Mouse (Mus musculus): ENCODE results near the gene Zbtb38. TPM values are rescaled to one million over a fixed set of nuclear protein-coding genes. Genes with fewer than 3 reads are reported as not detected.

Zbtb38 gene
- total RNA-seq, 2 experiments from 2014 or later: 34.6 to 35.2 TPM

DNA sequence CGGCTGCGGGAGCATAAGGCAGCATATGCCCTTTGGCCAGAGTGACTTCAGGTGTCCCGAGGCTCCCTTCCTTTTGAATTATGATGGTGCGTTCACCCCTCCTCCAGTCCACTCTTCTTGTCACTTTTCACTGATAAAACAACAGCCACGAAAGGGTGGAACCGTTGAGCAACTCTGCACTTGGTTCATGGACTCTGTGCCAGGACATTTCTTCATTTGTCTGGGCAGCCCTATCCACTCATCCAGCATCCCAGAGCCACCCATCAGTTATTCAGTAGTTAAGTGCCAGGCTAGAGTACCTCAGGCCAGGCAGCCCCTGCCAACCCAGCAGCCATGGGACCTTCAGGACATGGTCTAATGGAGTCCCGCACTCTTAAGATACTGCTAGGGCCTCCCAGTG is 114.1 kb downstream of the Zbtb38 start:
- DNase-seq: no peak

- DNase-seq: no peak
These were observed 115.5 kb downstream of the Zbtb38 start for GRCm38 (mm10) chr9:96637157-96637548.

DNA sequence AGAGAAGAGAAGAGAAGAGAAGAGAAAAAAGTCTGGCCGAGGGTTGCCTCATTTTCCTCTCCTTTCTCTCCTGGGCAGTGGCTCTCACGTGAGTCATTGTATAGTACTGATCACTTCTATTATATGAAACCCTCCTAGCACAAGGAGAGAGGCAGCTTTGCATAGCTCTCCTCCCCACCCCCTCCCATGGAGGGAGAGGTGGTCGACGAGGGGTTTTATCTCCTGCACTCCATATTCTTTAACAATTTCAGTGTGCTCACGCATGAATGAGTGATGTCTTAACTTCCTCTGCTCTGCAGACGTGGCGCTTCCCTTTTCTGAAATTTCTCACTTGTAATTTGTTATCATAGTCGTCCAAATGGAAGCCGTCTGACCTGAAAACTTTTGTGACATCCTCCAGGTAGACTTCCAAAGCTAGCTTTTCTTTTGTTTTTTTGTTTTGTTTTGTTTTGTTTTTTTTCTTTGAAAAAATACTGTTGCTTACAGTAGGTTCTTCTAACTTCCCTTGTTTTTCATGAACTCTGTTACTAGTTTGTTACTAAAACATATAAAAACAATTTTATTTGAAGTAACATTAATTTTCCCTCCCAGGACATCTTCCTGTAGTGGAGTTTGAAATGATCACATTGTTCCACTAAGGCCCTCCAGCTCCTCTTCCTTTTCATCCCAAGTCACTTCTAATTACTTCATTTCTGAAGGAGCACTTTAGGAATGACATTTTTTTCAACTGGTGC is 116.0 kb downstream of the Zbtb38 start:
- no peak for DNase-seq

- no peak for DNase-seq
These were observed 116.7 kb downstream of the Zbtb38 start for GRCm38 (mm10) chr9:96635899-96636298.

GRCm38 (mm10) chr9:96635176-96635575 is 117.5 kb downstream of the Zbtb38 start:
- DNase-seq: no peak

GRCm38 (mm10) chr9:96633771-96634170 is 118.9 kb downstream of the Zbtb38 start:
- no peak for DNase-seq

Other genes starting within 250 kb of the Zbtb38 start
- gene Gm28729, start 227.6 kb downstream of the Zbtb38 start, total RNA-seq (2021): not detected
- 1 to 10 TPM; 9.3 to 9.7 TPM for gene Rasa2, start 121.2 kb downstream of the Zbtb38 start, total RNA-seq (2021)
- 10 to 100 TPM; 22.0 to 28.3 TPM for gene Pxylp1, start 139.8 kb upstream of the Zbtb38 start, total RNA-seq (2021)

Measured in heart, postnatal 4 days (tissue).